Mouse (Mus musculus) c-Kit-positive CD71-positive TER-119-positive erythroid progenitor cells, embryonic 14.5 days (primary cell): Measurements from ENCODE around the gene Cav2.

Source experiments
- DNase-seq: peaks from one replicate; pipeline ENCODE4 v3.0.0-alpha.2; 2013; ENCODE audit warnings: low spot score

Gene Cav2

DNA sequence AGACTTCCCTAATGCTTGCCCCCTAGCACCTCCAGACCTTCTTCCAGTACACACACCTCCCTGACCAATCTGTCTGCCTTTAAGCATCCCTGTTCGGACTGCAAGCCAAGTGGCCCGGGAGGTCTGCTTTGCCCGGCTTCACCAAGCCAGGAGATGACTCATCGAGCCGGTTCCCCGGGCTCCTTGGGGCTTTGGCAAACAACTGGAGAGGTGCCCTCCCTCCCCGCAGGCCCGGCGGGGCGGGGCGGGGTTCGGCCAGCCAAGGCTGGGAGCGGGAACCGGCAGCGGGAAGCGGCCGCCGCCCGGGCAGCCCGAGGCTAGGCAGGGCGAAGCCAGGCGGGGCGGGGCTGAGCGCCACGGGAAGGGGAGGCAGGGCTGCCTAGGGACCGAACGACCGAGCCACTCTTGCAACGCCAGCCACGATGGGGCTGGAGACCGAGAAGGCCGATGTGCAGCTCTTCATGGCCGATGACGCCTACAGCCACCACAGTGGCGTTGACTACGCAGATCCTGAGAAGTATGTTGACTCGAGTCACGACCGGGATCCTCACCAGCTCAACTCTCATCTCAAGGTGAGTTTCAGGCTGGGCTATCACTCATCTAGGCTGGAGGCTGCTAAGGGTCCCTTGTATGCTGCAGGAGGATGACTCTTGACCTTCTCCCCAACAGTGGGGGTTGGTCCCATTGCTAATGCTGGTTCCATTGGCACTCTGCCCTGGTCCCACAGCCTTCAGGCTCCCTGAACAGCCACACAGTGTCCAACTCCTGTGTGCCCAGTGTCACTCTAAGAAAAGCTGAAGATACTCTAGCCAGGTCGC is at the start of gene Cav2:
TSS of gene Cav2 (plus strand) at position 247 of the 818 bp plus-strand sequence.
- DNase-seq = no peak

DNA sequence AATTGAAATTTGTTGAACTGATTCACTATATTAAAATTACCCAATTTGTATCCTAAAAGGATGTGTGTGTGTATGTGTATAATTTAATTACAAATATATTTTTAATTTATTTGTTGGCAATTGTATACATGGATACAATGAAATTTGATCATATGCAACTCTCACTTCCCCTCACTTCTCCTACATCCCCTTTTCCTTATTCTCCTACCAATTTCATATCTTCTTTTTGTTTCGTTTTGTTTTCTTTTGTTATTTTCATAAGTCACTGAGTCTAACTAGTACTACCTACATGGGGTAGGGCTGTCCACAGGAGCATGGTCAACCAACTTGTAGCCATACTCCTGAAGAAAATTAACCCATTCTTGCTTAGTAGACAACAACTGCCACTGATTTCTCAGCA is 41.3 kb upstream of the Cav2 start:
- no peak for DNase-seq

DNA sequence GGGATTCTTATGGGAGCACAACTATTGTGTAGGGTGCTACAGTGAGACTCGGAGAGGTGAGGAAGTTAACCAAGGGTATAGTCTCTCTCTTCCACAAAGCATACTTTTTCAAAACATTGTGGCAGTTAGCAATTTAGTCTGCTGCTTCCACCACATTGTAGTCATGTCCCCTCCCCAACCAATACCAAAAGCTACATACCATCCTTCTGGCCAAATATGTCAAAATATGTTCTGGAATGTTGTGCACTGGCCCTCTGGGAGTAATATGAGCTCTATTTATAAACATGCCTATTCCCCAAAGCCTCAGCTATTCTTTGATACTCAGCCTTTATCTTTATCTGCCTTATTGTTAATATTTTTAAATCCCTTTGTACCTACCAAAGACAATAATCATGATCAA is 40.0 kb upstream of the Cav2 start:
- no peak for DNase-seq

DNA sequence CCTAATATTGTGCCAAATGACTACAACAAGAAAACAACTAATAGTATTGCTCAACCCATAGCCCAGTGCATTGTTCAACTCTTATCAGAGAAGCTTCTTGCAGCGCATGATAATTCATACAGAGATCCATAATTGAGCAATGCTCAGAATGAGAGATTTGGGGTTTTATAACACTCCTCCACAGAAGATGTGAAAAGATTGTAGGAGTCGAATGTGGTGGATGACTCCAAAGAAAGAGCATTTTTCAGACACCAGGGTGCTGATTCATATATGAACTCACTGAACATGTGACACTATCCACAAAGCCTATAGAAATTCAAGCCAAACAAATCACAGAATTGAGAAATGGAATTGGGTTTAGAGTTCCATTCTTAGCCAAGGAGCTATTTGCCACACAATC is 34.0 kb upstream of the Cav2 start:
- no peak for DNase-seq

DNA sequence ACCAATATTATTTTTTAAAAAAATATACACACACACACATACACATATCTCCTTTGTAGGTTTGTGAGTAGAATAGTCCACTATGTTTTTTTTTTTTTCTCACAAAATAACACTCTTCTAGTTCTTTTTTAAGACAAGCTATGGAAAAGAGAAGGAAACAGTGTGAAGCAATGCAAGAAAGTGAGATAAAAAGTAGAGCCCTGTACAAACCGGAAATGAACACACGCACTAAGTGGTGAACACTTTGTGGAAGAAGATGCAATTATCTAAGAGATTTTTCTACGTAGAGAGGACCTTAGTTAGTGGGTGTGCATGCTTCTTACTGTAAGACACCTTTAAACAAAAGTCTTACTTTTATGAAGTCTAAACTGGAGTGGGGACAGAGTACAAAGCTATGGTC is 33.3 kb upstream of the Cav2 start:
- DNase-seq = no peak

DNA sequence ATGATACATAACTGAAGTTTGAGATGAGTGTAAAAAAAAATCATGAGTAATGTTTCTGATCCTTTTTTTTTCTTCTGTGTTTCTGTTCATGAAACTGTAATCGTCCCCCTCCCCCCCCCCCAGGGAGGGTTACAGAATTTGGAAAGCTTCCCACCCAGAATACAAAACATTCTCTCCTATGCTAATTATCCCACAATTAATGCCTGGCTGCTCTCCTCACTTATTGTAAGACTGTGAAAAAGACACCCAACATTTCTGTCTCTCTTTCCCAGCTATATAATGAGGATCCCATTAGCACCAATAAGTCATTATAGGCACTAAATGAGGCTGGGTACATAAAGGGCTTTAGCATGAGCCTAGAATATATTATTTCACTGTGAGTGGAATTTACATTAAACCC is 32.7 kb upstream of the Cav2 start:
- no peak for DNase-seq

DNA sequence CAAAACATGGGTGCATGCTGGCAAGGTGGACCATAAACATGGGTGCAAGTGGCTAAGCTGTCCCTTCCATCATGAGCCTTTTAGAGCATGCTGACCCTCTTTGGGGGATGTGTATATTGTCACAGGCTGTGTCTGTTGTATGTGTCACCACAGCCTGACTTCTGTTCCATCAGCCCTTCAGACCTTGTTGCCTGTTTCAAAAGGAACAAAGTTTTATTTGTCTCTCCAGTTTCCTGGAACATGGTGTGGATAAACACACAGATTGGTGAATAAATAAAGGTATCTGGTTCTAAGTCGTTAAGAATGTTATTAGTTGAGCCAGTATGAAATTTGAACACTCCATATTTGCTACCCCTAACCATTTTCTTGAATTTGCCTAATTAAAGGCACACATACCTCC is 29.0 kb upstream of the Cav2 start:
- no peak for DNase-seq

DNA sequence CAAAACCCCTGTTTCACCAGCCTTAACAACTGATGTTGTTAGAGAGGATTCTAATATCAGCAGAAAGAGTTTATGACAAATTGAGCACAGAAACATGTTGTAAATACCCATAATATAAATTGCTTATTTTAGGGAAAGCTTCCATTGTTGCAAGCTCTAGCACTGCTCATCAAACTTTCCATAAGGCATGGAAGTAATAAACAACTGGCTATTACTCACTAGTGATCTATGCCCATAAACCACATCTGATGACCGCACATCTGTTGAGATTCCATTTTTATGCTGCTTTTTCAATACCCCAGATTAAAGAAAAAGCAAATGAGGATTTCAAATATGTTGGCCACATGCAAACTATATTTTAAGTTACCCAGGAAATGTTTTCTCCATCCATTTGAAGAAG is 22.8 kb upstream of the Cav2 start:
- DNase-seq = no peak

DNA sequence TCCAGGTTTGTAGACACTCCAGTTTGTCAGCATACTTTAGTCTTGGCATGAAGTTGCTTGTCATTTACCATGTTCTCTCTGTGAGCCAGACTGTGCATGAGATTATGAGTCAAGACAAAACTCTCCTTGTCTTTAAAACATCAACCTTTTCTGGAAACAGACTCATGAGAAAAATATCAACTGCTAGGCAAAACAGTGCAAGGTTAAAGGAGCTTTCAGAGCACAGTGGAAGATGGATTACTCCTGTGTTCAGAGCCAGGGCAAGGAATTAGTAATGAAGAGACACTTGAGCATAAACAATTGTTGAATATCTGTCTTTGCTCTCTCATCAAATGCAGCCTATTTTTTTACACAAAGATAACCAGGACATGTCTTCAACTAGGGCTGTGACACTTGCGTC is 22.1 kb upstream of the Cav2 start:
- DNase-seq = no peak

DNA sequence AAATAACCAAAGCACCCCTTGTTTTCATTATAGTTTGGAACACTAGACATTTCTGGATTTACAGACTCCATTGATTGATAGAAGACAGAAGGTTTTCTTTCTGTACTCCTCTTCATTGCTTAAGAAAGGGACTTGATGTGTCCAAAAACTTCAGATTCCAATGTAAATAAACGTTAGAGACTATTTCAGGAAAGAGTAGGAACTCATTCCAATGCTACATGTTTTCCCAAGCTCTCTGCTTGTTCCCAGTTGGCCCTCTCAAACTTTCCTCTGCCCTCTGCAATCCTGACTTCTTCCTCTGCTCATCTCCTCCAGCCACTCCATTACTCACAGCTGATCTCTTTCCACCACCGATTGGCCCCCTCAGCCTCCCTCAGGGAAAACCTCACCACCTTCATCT is 18.2 kb upstream of the Cav2 start:
- no peak for DNase-seq

DNA sequence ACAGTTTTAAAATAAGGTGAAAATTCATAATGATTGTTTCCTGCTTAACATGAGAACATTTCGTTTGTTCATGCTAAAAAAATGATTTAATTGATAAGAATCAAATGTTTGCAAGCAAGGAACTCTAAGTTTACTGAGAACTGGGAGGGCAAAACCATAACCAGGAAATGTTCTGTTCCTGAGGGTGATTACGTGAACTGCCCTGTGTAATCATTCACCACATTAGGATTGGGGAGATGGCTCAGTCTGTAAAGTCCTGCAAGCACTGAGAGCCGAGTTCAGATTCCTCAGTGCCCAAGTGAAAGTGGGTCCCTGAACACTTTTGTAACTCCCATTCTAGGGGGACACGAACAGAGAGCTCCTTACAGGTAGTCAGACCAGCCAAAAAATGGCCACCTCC is 15.9 kb upstream of the Cav2 start:
- DNase-seq = no peak

DNA sequence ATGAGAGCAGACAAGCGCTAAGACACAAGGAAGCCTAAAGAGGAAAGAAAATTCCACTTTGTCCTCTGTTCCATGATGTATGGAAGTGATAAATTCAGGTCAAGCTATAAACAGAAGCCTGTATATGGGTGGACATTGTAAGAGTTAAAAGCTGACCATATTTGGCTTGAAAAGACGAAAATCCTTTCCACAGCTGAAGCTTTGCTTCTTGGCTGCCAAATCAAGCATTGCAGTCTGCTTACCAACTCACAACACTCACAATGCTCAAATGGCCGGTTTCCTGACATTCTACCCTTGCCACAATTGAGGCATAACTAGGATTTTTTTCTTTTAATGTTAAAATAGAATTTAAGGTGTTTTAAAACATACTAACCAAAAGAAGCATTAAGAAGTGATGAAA is 14.5 kb upstream of the Cav2 start:
- no peak for DNase-seq

DNA sequence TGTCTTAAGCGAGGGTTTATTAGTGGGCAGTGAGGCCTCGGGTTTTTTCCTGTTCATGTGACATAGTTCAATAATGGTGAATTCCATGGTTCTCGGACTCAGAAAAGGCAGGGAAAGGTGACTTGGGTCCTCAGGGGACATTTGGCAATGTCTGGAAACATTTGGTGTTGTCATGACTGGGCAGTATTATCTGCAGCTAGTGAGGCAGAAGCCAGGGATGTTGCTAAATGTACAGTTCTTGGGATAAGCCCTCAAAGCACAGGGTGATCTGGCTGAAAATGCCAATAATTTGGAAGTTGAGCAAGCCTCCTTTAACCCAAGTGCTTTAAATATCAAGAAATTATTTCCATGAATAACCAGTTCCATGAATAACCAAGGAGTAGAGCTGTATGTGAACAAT is 2.6 kb upstream of the Cav2 start:
- no peak for DNase-seq

DNA sequence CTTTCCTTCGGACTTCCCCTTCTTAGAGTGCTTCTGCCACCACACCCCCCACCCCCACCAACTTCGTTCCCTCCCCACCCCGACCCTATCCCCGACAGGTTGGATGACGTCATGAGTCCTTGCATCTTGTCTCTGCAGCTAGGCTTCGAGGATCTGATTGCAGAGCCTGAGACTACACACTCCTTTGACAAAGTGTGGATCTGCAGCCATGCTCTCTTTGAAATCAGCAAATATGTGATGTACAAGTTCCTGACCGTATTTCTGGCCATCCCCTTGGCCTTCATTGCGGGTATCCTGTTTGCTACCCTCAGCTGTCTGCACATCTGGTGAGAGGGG is 740 bp downstream of the Cav2 start:
- DNase-seq = no peak

DNA sequence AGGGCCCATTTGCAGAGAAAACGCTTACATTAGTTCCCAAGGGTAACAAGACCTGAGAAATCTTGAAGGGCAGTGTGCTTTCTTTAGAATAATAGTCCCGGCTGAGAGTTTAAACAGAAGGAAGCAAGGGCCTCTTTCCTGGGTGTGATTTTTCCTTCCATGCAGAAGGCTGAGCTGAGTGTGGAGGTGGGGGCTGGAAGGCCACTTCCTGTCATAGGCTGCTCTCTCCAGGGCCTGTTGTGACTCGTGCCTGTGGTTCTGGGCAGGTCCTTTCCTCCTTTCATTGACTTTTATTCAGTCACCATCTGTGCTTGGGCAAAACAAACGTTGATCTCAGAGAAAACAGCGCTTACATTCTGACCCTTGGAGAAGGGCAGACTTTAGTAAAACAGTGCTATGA is 1.2 kb downstream of the Cav2 start:
- DNase-seq = no peak

DNA sequence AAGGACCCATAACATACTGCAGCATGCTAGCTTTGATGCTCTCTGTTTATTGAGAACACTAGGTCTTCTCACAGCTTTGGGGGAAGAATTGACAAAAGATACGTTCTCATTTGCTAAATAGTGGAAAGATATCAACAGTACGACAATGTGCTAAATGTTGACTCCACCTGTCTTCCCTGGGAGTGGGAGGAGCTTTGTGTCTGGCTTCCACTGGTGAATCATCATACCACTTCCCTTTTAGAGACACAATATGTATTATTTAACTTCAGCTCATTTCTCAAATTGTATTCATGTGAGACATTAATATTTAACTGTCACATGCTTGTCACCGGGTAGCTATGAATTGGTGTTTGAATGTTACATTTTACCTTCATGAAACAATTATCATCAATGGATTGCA is 2.8 kb downstream of the Cav2 start:
- DNase-seq = no peak

DNA sequence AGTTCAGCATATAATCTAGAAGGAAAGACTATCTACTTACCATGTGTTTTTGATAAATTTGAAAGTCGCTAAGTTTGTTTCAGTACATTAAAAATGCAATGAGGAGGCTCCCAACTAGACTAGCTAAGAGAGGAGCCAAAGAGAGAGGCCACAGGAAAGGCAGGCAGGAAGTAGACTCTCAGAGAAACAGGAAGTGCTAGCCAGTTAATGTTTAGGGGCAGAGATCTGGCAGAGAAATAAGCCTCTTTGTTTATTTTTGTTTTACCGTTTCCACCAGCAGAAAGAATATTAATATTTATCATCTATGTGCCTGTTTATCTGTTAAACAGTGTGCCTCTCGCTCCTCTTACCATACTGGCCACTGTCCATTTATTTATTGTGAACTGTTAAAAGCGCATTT is 5.4 kb downstream of the Cav2 start:
- no peak for DNase-seq

DNA sequence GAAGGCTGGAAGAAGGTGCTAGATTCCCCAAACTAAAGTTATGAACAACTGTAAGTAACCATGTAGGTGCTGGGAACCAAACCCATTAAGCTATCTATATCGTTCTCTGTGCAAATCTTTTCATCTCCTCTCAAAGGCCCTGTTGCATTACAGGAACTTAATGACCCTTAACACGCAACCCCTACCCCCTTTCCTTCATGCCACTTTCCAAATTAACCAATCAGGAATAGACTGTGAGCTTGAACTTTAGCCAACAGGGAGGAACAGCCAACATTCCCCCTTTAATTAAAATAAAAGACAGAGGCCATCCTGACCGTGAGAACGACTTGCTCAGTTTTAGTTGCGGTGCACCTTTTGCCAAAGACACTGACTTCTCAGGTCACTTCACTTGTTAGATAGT is 14.1 kb downstream of the Cav2 start:
- no peak for DNase-seq

DNA sequence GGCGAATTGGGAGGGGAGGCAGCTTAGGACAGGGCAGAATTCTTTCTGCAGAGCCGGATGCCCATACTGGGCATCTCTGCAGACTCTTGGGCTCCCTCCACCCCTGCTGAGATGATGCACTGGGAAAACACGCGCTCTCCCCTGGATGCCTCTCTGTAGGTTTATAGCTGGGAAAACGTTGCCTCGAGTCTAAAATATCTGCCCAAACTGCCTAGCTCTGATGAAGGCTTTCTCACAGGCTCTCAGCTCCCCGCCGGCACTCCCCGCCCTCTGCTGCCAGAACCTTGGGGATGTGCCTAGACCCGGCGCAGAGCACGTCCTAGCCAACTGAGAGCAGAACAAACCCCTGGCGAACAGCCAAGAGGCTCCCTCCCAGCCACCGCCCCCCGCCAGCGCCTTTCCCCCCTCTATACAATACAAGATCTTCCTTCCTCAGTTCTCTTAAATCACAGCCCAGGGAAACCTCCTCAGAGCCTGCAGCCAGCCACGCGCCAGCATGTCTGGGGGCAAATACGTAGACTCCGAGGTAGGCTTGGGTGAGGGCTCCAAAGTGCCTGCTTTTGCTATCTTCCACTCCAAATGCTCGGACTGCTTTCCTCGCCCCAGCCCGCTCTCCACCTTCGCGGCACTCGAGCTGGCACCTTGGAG is 25.1 kb downstream of the Cav2 start, which contains the start of gene Cav1:
TSS of gene Cav1 (plus strand) at position 382 of the 648 bp plus-strand sequence.
- DNase-seq = no peak

DNA sequence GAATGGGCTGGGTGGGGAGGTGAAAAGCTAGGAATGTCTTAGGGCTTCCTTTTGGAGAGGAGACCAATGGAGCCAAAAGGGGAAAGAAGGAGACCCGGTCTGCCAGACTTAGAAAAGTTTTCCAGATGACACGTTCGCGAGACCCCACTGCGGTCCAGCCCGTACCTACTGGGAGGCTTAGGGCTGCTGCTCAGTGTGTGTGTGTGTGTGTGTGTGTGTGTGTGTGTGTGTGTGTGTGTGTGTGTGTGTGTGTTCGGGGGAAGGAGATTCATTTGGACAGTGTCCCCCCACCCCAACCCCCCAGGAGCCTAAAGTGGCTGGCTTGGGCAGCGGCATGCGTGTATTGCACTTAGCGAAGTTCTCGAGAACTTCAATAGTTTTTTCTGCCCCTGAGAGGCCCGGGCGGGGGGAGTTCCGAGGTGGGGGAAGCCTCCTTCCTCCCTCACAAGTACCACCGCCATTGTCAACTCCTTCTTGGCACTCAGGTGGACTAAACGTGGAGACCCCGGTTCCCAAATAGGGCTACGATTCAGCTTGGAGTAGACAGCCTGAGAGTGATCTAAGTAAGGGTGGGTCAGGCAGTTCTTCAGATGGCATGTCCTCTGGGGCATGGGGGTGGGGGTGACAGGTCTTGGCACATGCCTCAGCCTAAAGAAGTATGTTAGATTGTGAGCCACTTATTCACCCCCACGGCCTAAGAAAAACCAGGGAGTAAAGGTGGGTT is 25.8 kb downstream of the Cav2 start:
- DNase-seq = no peak

DNA sequence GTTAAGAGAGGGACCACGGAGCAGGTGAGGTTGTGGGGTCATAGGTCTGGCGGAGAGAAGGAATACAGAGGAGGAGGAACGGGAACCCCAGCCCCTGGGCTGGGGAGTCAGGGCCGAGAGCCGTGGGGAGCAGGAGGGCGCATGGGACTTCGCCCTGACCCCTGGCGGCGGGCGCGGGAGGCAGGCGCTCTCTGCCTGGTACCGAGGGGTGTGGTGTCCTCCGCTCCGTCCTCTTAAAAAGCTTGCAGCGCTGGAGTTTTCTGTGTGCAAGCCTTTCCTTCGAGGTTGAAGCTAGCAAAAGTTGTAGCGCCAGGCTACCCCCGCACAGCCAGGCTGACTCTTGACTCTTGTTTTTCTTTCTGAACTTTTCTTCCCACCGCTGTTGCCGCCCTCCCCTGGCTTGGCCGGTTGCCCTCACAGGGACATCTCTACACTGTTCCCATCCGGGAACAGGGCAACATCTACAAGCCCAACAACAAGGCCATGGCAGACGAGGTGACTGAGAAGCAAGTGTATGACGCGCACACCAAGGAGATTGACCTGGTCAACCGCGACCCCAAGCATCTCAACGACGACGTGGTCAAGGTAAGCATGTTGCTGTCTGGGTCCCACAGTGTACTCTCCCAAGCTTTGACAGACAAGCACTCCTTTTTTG is 26.6 kb downstream of the Cav2 start:
- DNase-seq = no peak

DNA sequence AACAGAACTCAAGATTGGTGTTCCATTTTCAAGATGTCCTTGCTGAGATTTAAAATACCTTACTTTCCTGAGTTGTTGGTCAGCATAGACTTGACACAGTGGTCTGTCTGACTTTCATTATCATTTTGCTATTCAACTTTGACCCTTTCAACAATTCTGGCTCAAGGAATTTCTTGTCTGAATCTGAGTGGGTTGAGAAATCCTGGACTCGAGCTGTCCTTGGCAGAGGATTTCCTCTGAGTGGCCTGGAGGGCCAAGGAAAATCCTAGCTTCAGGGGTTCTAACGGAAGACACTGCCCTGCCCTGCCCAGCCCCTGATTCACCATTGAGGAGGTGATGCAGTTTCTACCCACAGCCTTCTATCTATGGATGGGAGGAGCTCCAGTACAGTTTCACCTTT is 27.7 kb downstream of the Cav2 start:
- no peak for DNase-seq

DNA sequence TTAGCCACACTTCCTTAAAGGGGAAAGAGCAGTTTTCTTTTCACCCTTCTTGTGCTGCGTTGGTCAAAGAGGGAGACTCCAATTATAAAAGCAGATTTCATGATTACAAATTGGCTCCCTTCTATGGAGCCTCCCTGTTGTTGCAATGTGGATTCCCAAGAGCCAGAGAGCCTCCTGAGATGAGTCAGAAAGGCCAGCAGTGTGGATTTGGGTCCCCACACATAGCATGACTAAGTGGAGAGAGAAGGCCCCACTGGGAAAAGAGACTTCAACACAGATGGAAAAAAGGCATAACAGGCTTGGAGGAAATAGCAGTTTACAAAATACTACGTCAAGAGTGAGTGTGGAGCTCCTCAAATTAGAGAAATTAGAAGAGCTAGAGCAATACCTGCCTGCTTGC is 28.3 kb downstream of the Cav2 start:
- DNase-seq = no peak
